Mouse (Mus musculus): ENCODE data around the gene Esrrg. TPM values are rescaled to one million over a fixed set of nuclear protein-coding genes. Genes with fewer than 3 reads are reported as not detected.

Gene Esrrg
- polyA plus RNA-seq, 1 experiment: 0.54 TPM

DNA sequence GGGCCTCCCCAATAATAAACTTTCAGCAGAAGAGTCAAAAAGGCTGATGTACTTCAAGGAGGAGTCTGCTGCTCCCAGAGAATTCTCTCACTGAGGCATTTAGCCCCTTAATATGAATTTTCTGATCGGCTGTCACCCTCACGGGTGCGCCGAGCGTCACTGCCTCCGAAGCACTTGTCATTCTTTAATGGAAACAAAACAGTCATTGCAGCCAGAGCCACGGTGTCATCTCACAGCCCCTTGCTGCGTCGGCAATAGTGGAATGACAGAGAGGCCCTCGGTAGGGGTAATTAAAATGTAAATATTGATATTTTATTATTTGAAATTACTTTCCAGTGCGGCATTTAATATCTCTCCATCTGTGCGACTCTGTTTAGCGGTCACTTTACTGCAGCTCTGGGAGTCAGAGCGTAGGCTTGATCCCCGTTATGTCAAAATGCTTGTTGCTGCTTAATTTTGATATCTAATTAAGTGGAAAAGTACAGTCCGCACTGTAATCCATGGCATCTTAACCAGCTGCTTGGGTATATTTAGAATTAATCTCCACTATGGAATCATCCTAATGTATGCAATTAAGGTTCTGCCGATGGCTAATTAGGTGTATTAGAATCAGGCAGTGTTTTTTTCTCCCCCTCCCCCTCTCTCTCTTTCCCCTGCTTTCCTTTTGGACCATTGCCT lies 578.0 kb downstream of the Esrrg start:
- TF ChIP-seq POLR2A (IDR thresholded peaks at IDR 0.05; ENCODE audit: low read depth, low read length) (no peak), CTCF (IDR thresholded peaks at IDR 0.05; ENCODE audit: borderline replicate concordance, insufficient read depth, low read length) (no peak)
- Histone ChIP-seq H3K4me1 (ENCODE audit: control insufficient read depth, insufficient read depth, low read length) (no peaks in the 10 kb centered on the region), H3K27ac (ENCODE audit: insufficient read depth, low read length) (no peak overlapping the region), H3K4me3 (ENCODE audit: insufficient read depth, low read length) (no peak overlapping the region)

DNA sequence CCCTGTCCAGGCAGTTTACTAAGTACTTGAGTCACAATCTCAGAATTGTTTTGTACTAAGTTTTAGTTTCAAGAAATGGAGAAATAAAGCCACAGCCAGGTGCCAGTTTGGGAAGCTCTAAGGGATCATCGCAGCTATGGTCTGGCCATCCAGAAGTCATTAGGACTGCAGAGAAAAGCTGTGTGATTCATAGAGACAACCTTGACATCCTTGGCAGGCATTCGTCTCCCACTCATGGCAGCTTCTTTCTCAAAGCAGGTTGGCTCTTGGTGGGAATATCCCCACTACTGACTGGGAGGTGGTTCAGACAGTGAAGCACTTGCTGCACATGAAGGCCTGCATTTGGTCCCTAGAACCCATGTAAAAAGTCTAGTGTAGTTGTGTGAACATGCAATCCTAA lies 584.4 kb downstream of the Esrrg start:
- H3K4me1 ChIP-seq (ENCODE audit: control insufficient read depth, insufficient read depth, low read length): no peaks in the 10 kb centered on the region
- TF ChIP-seq CTCF (IDR thresholded peaks at IDR 0.05; ENCODE audit: borderline replicate concordance, insufficient read depth, low read length): no peak
- TF ChIP-seq POLR2A (IDR thresholded peaks at IDR 0.05; ENCODE audit: low read depth, low read length): no peak
- H3K27ac ChIP-seq (ENCODE audit: insufficient read depth, low read length): no peak overlapping the region
- H3K4me3 ChIP-seq (ENCODE audit: insufficient read depth, low read length): no peak overlapping the region

DNA sequence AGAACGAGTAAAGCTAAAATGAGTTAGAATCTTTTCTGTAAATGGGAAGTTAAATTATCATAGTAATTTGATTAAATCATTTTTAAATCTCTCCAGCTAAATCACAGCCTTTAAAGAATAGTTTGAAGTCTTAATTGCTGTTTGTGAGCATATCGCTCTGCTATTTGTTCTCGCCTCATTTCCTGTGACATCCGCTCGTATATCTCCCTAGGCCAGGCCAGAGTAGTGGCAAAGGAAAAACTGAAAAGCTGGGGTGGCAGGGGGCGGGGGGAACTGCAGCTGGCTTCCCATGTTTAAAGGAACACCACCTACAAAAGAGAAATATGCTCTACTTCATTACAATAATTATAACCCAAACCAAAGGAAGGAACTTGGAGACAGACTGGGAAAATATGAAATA lies 598.8 kb downstream of the Esrrg start:
- no peak for TF ChIP-seq POLR2A (IDR thresholded peaks at IDR 0.05; ENCODE audit: low read depth, low read length)
- Histone ChIP-seq H3K4me3 (ENCODE audit: insufficient read depth, low read length) (no peak overlapping the region), H3K27ac (ENCODE audit: insufficient read depth, low read length) (no peak overlapping the region), H3K4me1 (ENCODE audit: control insufficient read depth, insufficient read depth, low read length) (no peaks in the 10 kb centered on the region)

DNA sequence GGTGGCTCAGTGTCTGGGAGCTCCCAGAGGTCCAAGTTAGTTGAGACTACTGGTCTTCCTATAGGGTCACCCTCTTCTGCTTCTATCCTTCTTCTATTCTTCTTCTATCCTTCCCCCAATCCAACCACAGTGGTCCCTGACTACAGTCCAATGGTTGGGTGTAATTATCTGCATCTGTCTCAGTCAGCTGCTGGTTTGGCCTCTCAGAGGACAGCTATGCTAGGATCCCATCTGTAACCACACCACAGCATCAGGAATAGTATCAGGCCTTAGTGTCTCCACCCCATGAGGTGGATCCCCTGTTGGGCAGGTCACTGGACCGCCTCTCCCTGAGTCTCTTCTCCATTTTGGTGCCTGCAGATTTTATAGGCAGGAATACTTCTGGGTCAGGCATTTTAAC lies 600.4 kb downstream of the Esrrg start:
- H3K4me3 ChIP-seq (ENCODE audit: insufficient read depth, low read length): no peak overlapping the region
- TF ChIP-seq CTCF (IDR thresholded peaks at IDR 0.05; ENCODE audit: borderline replicate concordance, insufficient read depth, low read length): no peak
- TF ChIP-seq POLR2A (IDR thresholded peaks at IDR 0.05; ENCODE audit: low read depth, low read length): no peak

DNA sequence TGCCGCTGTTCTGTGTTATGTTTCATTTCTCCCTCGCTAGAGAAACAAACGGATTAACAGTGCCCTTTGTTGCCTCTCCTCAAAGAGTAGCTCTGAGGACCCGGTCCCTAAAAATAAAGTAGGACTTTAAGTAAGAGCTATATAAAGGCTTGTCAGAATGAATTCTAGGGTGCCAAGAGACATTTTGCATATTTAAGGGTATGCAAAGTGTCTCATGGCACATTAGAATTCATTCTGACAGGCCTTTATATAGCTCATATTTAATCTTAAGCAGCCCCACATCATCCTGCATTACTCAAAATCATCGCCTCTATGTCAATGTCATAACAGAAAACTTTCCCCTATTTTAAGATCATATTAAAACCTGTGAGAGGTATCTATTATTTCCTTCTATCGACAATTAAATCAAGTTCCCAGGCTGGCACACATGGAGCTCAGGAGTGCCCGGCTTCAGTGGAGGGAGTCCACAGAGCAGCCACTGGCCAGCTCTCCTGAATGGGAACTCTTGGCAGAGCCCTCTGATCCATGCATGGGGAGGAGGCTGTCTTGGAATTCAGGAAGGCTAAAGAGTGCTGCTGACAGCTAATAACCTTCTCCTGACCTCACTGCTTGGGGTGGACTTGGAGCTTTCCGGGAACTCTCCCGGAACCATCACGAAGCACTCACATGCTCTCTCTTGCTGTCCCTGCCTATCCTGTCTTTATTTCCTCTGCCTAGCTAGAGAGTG lies 606.5 kb downstream of the Esrrg start:
- H3K4me1 ChIP-seq (ENCODE audit: control insufficient read depth, insufficient read depth, low read length): no peaks in the 10 kb centered on the region
- H3K4me3 ChIP-seq (ENCODE audit: insufficient read depth, low read length): no peak overlapping the region
- TF ChIP-seq POLR2A (IDR thresholded peaks at IDR 0.05; ENCODE audit: low read depth, low read length) (no peak), CTCF (IDR thresholded peaks at IDR 0.05; ENCODE audit: borderline replicate concordance, insufficient read depth, low read length) (no peak)
- H3K27ac ChIP-seq (ENCODE audit: insufficient read depth, low read length): no peak overlapping the region

More for the DNA sequence above, 600.4 kb downstream of the Esrrg start:
- Histone ChIP-seq H3K4me1 (ENCODE audit: control insufficient read depth, insufficient read depth, low read length) (no peaks in the 10 kb centered on the region), H3K27ac (ENCODE audit: insufficient read depth, low read length) (no peak overlapping the region)

DNA sequence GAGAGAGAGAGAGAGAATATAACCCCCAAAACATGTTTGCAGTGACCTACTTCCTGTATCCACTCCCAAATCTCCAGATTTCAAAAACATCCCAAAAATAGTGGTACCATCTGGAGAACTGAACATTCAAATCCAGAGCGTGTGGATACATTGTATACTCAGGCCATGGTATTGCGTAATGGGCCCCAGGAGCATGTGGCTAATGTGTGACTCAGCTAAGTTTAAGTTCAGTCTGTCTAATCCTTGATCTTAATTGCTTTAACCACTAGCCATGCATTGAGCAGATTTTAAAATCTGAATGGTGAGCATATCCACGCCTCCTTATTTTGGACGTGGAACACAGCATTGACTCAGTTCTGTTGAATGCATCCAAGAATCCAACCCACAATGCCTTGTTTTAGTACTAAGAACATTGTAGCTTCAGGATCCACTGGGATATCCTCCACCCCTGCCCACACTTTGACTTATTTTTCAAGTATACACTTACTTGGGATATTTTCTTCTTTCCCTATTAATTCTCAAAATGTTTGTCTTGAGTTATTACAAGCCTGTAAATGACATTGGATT lies 612.7 kb downstream of the Esrrg start:
- H3K4me1 ChIP-seq (ENCODE audit: control insufficient read depth, insufficient read depth, low read length): no peaks in the 10 kb centered on the region
- TF ChIP-seq CTCF (IDR thresholded peaks at IDR 0.05; ENCODE audit: borderline replicate concordance, insufficient read depth, low read length) (no peak), POLR2A (IDR thresholded peaks at IDR 0.05; ENCODE audit: low read depth, low read length) (no peak)
- no peak overlapping the region for H3K4me3 ChIP-seq (ENCODE audit: insufficient read depth, low read length)
- H3K27ac ChIP-seq (ENCODE audit: insufficient read depth, low read length): peak overlapping the region; percentile 52

DNA sequence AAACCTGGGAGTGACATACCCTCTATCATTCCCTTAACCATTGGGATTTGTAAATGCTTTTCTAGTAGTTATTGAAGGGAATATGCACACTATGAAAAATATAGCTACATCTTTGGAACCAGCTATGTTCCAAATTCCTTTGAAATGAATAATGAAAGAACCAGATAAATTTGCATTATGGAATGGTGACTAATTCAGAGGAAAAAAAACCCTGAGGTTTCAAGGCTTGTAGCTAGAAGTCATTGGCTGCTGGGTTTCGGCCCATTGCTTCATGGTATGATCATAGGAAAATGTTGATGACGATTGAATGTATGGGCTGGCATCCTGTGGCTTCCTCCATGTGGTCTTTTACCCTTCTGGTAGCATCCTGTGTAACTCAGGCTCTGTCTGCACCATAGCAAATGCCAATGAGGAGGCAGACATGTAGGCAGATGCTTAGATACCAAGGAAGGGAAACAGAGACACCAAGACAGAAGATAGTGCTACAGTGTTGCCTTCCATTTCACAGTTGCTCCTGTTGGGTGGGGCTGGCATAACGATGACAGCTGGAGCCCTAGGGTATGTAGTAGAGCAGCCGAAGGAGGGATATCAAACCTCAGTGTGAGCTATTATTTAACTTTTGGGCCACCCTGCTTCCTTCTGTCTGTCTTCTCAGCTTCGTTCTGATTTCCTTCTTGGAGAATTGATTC lies 624.6 kb downstream of the Esrrg start:
- H3K4me1 ChIP-seq (ENCODE audit: control insufficient read depth, insufficient read depth, low read length): peaks cover 8% of the 10 kb centered on the region
- no peak for TF ChIP-seq POLR2A (IDR thresholded peaks at IDR 0.05; ENCODE audit: low read depth, low read length)
- no peak overlapping the region for H3K4me3 ChIP-seq (ENCODE audit: insufficient read depth, low read length)
- peak overlapping the region; percentile 7; the same call in 1 of the 2 replicates for H3K27ac ChIP-seq (ENCODE audit: insufficient read depth, low read length)

DNA sequence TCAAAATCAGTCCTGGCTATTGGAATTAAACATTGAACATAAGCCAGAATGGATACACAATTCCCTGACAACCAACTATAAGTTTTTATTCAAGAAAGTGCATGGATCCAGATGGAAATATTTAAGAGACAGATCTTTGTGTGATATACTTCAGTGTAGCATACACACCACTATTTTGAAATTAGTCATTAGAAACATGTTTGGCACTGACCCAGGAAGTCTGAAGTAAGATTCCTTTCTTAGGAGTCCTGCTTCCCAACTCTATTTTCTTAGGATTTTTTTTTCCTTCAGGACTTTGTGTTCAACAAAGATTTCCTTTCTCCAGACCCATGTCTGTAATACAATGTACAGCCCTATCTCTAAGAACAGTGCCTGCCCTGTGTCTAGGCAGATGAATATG lies 630.0 kb downstream of the Esrrg start:
- Histone ChIP-seq H3K27ac (ENCODE audit: insufficient read depth, low read length) (no peak overlapping the region), H3K4me3 (ENCODE audit: insufficient read depth, low read length) (no peak overlapping the region), H3K4me1 (ENCODE audit: control insufficient read depth, insufficient read depth, low read length) (peaks cover 6% of the 10 kb centered on the region)
- TF ChIP-seq CTCF (IDR thresholded peaks at IDR 0.05; ENCODE audit: borderline replicate concordance, insufficient read depth, low read length) (no peak), POLR2A (IDR thresholded peaks at IDR 0.05; ENCODE audit: low read depth, low read length) (no peak)

DNA sequence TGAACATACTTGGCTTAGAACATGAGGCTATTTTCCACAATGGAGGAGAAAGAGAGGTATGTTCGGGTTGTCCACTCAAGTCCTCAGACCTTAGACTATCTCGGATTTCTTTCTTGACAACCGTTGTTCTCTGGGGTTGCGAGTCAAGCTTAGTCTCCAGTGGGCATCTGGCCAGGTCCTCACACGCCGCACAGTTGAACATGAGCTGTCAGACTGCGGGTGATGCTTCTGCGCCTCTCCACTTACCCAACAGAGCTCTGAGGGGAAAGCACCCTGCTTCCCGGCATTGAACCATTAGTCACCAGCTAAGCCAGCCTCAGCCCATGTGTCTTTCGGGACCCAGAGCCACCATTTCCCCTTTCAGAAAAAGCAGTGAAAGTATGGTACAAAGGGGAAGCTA lies 633.2 kb downstream of the Esrrg start:
- Histone ChIP-seq H3K4me3 (ENCODE audit: insufficient read depth, low read length) (no peak overlapping the region), H3K27ac (ENCODE audit: insufficient read depth, low read length) (no peak overlapping the region), H3K4me1 (ENCODE audit: control insufficient read depth, insufficient read depth, low read length) (peaks cover 6% of the 10 kb centered on the region)
- TF ChIP-seq CTCF (IDR thresholded peaks at IDR 0.05; ENCODE audit: borderline replicate concordance, insufficient read depth, low read length) (no peak), POLR2A (IDR thresholded peaks at IDR 0.05; ENCODE audit: low read depth, low read length) (no peak)

DNA sequence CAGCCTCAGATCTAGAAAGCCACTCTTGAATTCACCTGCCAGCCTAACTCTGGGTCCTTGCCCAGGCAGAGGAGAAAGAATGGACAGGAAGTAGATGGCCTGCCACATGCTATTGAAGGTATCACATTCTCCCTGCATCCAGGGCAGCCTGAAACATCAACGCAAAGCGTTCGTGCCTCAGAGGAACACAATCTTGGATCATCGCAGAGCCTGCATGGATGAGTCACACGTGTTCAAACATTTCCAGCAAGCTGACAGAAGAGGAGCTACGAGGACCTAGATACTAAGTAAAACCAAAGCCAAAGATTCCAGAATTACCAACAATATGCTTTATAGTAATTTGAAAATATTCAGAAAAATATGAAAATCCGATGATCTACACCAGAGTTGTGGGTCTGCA lies 648.9 kb downstream of the Esrrg start:
- TF ChIP-seq CTCF (IDR thresholded peaks at IDR 0.05; ENCODE audit: borderline replicate concordance, insufficient read depth, low read length) (no peak), POLR2A (IDR thresholded peaks at IDR 0.05; ENCODE audit: low read depth, low read length) (no peak)
- H3K4me3 ChIP-seq (ENCODE audit: insufficient read depth, low read length): no peak overlapping the region

More for the DNA sequence above, 648.9 kb downstream of the Esrrg start:
- Histone ChIP-seq H3K27ac (ENCODE audit: insufficient read depth, low read length) (no peak overlapping the region), H3K4me1 (ENCODE audit: control insufficient read depth, insufficient read depth, low read length) (no peaks in the 10 kb centered on the region)

Data from embryonic fibroblast, embryonic 13.5 days (primary cell).